Mouse (Mus musculus) stomach, postnatal 0 days (tissue): ENCODE data around the gene Cwc25. TPM values are rescaled to one million over a fixed set of nuclear protein-coding genes. Genes with fewer than 3 reads are reported as not detected.

Source experiments
- ATAC-seq: fragments of 200-750 bp; cut with Nextera tagmentation; 2 replicates; pipeline ENCODE4 v1.8.0; 2017; ENCODE audit not compliant: low FRiP score, low TSS enrichment
- DNase-seq: peaks from one replicate; pipeline ENCODE4 v3.0.0-alpha.2; 2016; ENCODE audit warnings: low spot score
- H3K27ac ChIP-seq: fragments of 300-500 bp; sonication (generic); replicated peaks from 2 replicates; pipeline ENCODE4 v1.5.1; 2014; ENCODE audit warnings: mild to moderate bottlenecking, control low read depth
- H3K27me3 ChIP-seq: fragments of 300-500 bp; sonication (generic); 2 replicates; pipeline ENCODE4 v1.6.1; 2014; ENCODE audit warnings: low read length; ENCODE audit not compliant: control insufficient read depth, insufficient read depth
- H3K36me3 ChIP-seq: fragments of 300-500 bp; sonication (generic); 2 replicates; pipeline ENCODE4 v1.6.1; 2014; ENCODE audit warnings: low read length, mixed read lengths; ENCODE audit not compliant: control insufficient read depth, insufficient read depth
- H3K4me1 ChIP-seq: fragments of 300-500 bp; sonication (generic); replicated peaks from 2 replicates; pipeline ENCODE4 v1.6.1; 2014; ENCODE audit warnings: antibody characterized with exemption; ENCODE audit not compliant: control insufficient read depth, insufficient read depth
- H3K4me2 ChIP-seq: fragments of 300-500 bp; sonication (generic); replicated peaks from 2 replicates; pipeline ENCODE4 v1.6.1; 2014; ENCODE audit warnings: low read depth, mild to moderate bottlenecking, control low read depth, moderate library complexity
- H3K4me3 ChIP-seq: fragments of 300-500 bp; sonication (generic); 2 replicates; pipeline ENCODE4 v1.5.1; 2014; ENCODE audit warnings: low read depth, low read length, control low read depth
- H3K9ac ChIP-seq: fragments of 300-500 bp; sonication (generic); 2 replicates; pipeline ENCODE4 v1.6.1; 2014; ENCODE audit warnings: mild to moderate bottlenecking, low read length, control low read depth, mixed read lengths
- H3K9me3 ChIP-seq: fragments of 300-500 bp; sonication (generic); 2 replicates; pipeline ENCODE4 v1.6.1; 2016; ENCODE audit warnings: low read length; ENCODE audit not compliant: control insufficient read depth
- CTCF ChIP-seq: IDR thresholded peaks from 2 replicates; pipeline ENCODE4 v1.5.1; 2016; ENCODE audit warnings: antibody characterized with exemption, low read depth, mild to moderate bottlenecking, moderate library complexity
- EP300 ChIP-seq: optimal IDR thresholded peaks from 2 replicates; pipeline ENCODE3; 2016; ENCODE audit warnings: antibody characterized with exemption
- WGBS: fragments of 180-500 bp; shearing (Covaris S2); extraction: QIAGEN DNeasy Blood & Tissue Kit; methylation state at CpG from one replicate; pipeline ENCODE4 v1.1.7; 2014; 5-methylcytosine and 5-hydroxymethylcytosine counted together
- polyA plus RNA-seq: library from polyadenylated mRNA; unstranded; fragments of >200 nt; fragmentation: Nextera tagmentation; extraction: Ambion mirVana; gene quantifications from 2 replicates; pipeline ENCODE4 v1.2.1, GENCODE M21; 2015

The Cwc25 gene
- polyA plus RNA-seq, 1 experiment from 2014 or later: 9.0 TPM

- Histone ChIP-seq H3K27me3 (no peaks in the 10 kb centered on the region), H3K27ac (no peak overlapping the region), H3K4me2 (no peak overlapping the region), H3K9ac (no peak overlapping the region), H3K4me3 (no peak overlapping the region), H3K36me3 (peaks cover 23% of the 10 kb centered on the region), H3K9me3 (no peaks in the 10 kb centered on the region), H3K4me1 (no peaks in the 10 kb centered on the region)
- TF ChIP-seq CTCF: no peak
- TF ChIP-seq EP300: no peak
- DNase-seq: no peak
- no peak for ATAC-seq
- WGBS: 80% methylated on average over 7 of the region's 7 CpGs
Observed at GRCm38 (mm10) chr11:97728730-97729129, 37.6 kb downstream of the Cwc25 start.

- 76% methylated on average over 7 of the region's 7 CpGs for WGBS
Observed at GRCm38 (mm10) chr11:97728311-97728710, 38.0 kb downstream of the Cwc25 start.

GRCm38 (mm10) chr11:97723709-97724108 is 42.6 kb downstream of the Cwc25 start:
- DNase-seq (no peak), ATAC-seq (no peak)
- peaks cover 48% of the 10 kb centered on the region for H3K36me3 ChIP-seq
- TF ChIP-seq CTCF: no peak
- TF ChIP-seq EP300: no peak
- H3K4me1 ChIP-seq: no peaks in the 10 kb centered on the region
- no peaks in the 10 kb centered on the region for H3K27me3 ChIP-seq
- no peak overlapping the region for H3K4me3 ChIP-seq
- no peak overlapping the region for H3K9ac ChIP-seq
- no peak overlapping the region for H3K4me2 ChIP-seq
- WGBS: 74% methylated on average over 7 of the region's 7 CpGs
- H3K9me3 ChIP-seq: no peaks in the 10 kb centered on the region
- H3K27ac ChIP-seq: no peak overlapping the region

More at GRCm38 (mm10) chr11:97728311-97728710, 38.0 kb downstream of the Cwc25 start:
- H3K4me3 ChIP-seq: no peak overlapping the region
- TF ChIP-seq EP300: no peak
- TF ChIP-seq CTCF: no peak
- no peak overlapping the region for H3K4me2 ChIP-seq
- DNase-seq (no peak), ATAC-seq (no peak)
- no peak overlapping the region for H3K9ac ChIP-seq
- H3K9me3 ChIP-seq: no peaks in the 10 kb centered on the region
- H3K36me3 ChIP-seq: peaks cover 23% of the 10 kb centered on the region
- no peaks in the 10 kb centered on the region for H3K4me1 ChIP-seq
- H3K27me3 ChIP-seq: no peaks in the 10 kb centered on the region
- H3K27ac ChIP-seq: no peak overlapping the region

GRCm38 (mm10) chr11:97721338-97721737 is 45.0 kb downstream of the Cwc25 start:
- TF ChIP-seq CTCF (no peak), EP300 (no peak)
- ATAC-seq (no peak), DNase-seq (no peak)
- Histone ChIP-seq H3K4me1 (no peaks in the 10 kb centered on the region), H3K27ac (no peak overlapping the region), H3K9ac (no peak overlapping the region), H3K27me3 (no peaks in the 10 kb centered on the region), H3K4me3 (no peak overlapping the region), H3K4me2 (no peak overlapping the region), H3K9me3 (no peaks in the 10 kb centered on the region), H3K36me3 (peaks cover 41% of the 10 kb centered on the region)
- WGBS: 91% methylated on average over 4 of the region's 4 CpGs

GRCm38 (mm10) chr11:97719041-97719440 is 47.3 kb downstream of the Cwc25 start:
- 85% methylated on average over 4 of the region's 4 CpGs for WGBS
- Histone ChIP-seq H3K27me3 (no peaks in the 10 kb centered on the region), H3K27ac (no peak overlapping the region), H3K4me1 (no peaks in the 10 kb centered on the region), H3K9ac (no peak overlapping the region), H3K4me2 (no peak overlapping the region), H3K36me3 (peaks cover 32% of the 10 kb centered on the region), H3K9me3 (no peaks in the 10 kb centered on the region), H3K4me3 (no peak overlapping the region)
- ATAC-seq (no peak), DNase-seq (no peak)
- TF ChIP-seq CTCF (no peak), EP300 (no peak)

- Histone ChIP-seq H3K4me3 (no peak overlapping the region), H3K4me2 (no peak overlapping the region), H3K27me3 (no peaks in the 10 kb centered on the region), H3K27ac (no peak overlapping the region), H3K4me1 (no peaks in the 10 kb centered on the region), H3K9ac (no peak overlapping the region), H3K36me3 (peaks cover 36% of the 10 kb centered on the region), H3K9me3 (no peaks in the 10 kb centered on the region)
- TF ChIP-seq CTCF (no peak), EP300 (no peak)
- DNase-seq (no peak), ATAC-seq (no peak)
- 81% methylated on average over 15 of the region's 15 CpGs for WGBS
Observed at GRCm38 (mm10) chr11:97718281-97718860, 48.0 kb downstream of the Cwc25 start.
